Mouse (Mus musculus) cerebral cortex, adult 2 months (tissue): ENCODE data around the gene Rbfox2.

Experiments used
- WGBS: fragments of 180-500 bp; shearing (Covaris S2); methylation state at CpG from one replicate; pipeline ENCODE4 v1.1.7; 2018; 5-methylcytosine and 5-hydroxymethylcytosine counted together

Gene Rbfox2

DNA sequence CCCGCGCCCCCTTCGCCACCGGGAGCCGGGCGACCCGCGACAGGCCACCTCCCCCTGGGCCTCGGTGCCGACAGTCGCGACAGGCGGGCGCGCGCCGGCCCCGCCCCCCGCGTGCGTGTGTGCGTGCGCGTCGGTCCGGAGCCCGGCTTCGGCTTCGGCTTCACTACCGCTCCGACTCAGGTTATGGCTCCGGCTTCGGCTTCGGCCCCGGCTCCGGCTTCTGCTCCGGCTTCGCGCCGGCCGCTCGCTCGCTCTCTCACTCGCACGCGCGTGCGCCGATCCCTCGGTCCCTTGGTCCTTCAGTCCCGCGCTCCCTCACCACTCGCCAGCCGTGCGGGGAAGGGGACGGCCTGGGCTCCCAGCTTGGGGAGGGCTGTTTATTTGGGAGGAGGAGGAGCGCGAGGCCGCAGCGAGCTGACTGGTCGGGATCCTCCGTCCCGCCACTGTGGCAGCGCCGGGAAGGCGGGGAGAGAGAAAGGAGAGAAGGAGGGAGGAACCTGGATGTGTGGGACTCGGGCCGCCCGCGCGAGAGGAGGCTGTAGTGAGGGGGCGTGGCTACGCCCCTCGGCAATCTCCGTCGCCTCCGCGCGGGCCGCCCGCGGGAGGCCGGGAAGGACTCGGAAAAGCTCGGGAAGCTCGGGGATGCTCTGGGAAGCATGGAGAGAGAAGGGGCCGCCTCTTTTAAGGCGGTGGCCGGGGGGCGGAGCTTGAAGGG lies at the start of gene Rbfox2:
Gene Rbfox2, minus strand, starts transcription at position 458 of the 715 bp plus-strand sequence.
- under 1% methylated on average over 90 of the region's 90 CpGs for WGBS

DNA sequence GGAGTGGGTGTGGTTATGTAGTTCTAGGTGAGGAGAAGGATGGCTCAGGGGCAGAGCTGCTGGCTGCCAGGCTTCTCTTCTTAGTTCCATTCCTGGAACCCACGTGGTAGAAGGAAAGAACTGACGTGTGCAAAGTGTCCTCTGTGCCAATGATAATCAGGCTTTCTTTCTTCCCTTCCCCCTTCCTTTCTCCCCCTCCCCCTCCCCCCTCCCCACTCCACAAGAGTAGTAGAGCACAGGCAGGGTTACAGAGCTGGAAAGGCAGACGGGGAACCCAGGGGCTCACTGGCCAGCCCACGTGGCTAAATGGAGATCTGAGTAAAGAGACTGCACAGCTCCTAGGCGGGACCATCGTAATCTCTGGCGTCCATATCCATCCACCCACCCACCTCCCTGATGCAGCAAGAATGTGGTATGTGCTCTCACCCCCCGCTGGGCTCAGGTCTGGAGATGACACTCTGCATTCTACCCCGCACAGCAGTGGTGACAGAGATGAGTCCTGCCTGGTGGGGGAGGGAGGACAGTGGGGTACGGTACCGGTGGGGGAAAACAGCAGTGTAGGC lies 49.5 kb upstream of the Rbfox2 start:
- WGBS = 13% methylated on average over 11 of the region's 11 CpGs

DNA sequence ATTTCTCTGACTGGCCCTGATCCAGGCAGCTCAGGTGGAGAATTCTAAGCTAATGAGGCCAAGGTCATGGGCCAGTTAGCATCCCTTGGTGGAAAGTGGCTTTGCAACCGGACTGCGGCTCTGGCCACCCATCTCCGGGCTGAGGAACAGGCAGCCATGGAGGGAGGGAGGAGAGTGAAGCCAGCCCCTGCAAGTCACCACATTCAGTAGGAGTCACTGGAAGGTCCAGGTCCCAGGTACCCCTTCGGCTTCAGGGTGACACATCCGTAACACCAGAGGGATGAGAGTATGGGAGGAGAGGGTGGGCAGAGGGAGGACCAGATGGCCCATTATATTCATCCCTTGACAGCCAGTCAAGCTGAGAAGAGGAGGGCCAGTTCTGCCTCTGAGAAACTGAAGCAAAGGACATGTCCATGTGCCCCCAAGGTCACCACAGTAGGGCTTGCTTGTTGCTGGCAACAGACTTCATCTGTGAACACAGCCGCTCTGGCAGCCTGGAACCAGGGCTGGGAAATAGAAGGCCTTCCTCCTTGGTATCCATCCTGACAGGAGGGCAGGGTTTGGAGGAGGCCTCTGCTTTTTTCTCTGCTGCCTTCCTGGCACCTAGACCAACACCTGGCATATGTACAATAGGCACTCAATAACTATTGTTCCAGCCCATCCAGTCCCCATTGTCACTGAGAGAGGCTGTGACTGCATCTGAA lies 48.2 kb upstream of the Rbfox2 start:
- WGBS = 79% methylated on average over 6 of the region's 6 CpGs

DNA sequence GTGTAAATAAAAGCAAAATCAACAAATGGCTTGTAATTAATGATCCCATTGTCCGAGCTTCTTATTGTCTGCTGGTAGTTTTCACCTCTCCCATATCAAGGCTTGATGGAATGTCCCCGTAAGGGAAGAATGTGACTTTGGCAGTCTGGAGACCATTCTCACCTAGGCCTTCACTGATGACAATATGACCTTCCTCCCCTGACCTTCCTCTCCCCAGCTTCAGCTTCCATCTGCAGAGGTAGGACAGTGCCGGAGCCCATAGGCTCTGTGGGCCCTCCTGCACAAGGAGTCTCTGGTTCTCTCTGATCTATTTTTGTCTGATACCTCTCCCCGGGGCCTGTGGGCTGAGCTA lies 47.7 kb upstream of the Rbfox2 start:
- WGBS = 72% methylated on average over 4 of the region's 4 CpGs

DNA sequence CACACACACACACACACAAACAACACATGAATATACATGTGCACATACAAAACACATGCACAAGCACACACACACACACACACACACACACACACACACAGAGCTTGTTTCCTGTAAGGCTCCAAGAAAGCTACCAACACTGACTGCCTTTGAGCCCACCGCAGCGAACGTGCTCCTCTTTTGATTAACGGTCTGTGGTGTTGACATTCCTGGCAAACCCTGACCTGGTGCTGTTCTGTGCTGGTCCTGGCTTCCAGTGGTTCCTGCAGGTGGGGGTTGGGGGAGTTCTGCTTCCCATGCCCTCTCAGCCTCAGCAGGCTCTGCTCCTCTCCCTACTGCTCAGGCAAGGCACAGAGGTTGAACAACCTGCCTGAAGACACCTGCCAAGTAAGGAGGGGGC lies 47.0 kb upstream of the Rbfox2 start:
- 61% methylated on average over 4 of the region's 4 CpGs for WGBS

DNA sequence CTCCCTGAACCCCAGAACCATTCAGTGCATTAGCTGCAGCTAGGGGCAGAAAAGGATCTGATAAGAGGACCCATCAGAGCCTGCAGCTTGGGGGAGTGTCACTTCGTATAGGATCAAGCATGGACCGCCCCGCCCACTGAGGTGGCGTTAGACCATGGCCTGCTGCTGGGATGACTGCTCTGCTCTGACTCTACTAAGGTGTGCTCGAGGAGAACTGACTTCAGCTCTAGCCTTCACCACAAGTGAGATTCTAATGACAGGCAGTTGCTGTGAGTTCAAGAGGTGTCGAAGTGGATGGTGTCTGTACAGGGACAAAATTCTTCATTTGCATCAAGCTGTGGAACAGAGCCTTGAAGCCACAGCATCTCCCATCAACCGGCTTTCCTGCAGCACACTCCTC lies 46.1 kb upstream of the Rbfox2 start:
- 77% methylated on average over 7 of the region's 7 CpGs for WGBS

DNA sequence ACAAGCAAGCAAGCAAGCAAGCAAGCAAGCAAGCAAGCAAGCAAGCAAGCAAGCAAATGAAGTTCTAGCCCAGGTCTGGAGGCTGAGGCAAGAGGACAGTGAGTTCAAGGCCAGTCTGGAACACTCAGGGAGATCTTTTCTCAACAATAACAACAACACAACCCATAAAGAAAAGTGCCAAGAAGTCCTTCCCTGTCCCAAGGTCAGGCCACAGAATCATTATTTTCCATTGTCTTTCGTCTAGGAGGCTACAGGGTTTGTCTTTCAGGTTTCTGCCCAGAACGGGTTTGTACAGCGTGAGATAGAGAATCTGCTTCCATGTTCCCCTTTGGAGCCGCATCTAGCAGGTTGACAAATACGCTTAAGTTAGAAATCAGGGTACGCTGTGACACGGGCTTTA lies 43.3 kb upstream of the Rbfox2 start:
- WGBS = 97% methylated on average over 7 of the region's 7 CpGs

DNA sequence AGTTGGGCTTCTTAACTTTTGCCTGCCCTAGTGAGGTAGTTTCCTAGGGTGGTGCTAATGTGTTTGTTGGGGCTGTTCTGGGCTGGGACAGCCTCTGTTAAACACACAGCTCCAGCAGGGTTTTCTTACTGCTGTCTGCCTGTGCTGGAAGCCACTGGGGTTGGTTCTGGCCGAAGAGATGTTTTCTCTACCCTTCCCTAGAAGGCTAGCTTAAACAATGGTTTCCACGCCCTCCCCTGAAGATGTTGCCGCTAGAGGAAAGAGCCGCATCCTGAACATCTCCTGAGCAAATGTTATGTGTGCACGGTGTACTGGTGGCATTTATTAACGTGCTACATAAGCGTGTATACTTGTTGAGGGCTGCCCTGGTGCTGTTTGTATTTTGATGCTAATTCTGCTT lies 41.3 kb upstream of the Rbfox2 start:
- WGBS = 75% methylated on average over 7 of the region's 7 CpGs

DNA sequence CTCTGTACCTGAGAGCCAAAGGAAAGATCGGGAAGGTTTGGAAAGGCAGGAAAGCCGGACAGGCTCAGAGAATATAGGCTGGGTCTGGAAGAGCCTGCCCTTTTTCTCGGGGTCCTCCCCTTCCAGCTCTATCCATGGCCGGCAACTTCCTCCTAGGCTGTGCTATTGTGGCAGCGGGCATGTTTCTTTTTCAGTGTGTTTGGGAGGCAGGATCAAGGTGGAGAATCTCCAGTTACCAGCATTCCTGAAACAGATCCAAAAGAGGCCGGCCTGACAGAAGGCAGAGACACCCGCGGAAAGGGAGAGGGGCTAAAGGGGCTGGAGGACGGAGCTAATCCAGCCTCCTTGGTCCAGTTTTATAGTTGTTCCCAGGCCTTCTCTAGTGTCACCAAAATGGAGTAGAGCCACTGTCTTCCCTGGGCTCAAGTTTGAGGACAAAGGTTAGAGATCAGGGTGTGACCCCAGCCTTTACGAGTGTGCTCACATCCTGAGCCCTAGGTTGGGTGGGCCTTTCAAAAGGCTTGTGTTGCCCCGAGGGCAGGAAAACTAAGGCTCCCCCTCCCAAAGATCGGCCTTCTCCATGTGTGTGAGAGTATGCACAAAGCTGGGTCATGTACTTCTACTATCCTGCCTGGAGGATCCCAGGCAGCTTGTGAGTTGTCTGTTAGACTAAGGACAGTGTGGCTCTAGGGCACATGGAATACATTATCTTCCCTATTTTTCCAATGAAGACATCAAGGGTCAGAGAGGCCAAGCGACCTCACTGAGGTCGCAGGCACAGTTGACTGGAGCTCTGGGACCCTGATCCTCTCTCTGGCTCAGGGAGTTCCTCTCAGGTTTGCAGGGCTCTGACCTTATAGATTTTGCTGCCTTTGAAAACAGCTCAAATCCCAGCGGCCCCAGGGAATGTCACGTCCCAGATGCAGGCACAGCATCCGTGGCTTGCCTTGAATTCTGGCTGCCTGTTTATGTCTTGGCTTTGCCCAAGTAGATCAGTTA lies 37.6 kb upstream of the Rbfox2 start:
- 67% methylated on average over 17 of the region's 17 CpGs for WGBS

DNA sequence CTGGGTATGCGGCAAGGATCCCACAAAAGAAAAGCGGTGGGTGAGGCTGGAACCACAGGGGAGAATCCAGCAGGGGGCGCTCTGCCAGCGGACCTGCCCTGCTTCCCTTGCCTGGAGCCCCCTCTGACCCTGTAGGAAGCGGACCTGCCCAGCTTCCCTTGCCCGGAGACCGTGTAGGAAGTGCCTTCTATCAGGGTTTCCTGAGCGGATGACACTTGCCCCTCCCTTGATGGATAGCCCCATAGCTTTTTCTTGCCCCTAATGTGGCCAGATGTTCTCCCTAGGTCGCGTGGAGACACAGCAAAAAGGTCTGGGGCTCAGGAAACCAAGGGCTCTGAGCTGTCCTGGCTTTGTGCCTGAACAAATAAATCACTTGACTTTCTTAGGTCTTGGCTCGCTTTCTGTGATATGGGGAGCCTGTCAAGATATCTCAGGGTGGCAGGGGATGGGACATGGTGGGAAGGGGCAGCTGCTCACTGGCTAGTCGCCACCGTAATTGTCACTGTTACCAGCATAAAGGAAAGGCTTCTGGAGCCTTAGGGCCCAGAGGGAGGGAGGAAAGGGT lies 36.8 kb upstream of the Rbfox2 start:
- 29% methylated on average over 13 of the region's 13 CpGs for WGBS

DNA sequence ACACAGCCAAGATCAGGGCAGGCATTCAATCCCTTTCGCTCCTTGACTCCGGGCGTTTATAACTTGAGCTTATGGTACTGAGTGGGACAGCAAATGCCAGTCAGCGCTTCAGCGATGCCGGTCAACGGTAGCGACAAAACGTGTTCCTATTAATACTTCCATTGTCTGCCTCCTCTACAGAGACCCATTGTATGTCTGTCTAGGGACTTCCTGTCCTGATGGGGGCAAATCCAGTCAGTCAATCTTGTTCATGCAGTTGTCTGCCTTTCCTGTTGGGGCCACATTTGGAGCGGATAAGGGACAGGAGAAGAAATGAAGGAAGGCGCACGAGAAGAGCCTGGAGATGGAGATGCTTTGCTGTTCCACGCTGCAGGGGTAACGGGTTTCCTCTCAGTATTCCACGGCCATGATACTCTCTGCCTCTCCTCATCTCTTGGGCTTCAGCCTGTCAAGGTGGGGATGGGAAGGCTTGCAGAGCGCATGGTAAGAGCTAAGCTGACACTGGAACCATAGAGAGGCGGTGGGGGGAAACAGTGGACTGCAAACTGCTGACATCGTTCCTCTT lies 36.2 kb upstream of the Rbfox2 start:
- 29% methylated on average over 18 of the region's 18 CpGs for WGBS

DNA sequence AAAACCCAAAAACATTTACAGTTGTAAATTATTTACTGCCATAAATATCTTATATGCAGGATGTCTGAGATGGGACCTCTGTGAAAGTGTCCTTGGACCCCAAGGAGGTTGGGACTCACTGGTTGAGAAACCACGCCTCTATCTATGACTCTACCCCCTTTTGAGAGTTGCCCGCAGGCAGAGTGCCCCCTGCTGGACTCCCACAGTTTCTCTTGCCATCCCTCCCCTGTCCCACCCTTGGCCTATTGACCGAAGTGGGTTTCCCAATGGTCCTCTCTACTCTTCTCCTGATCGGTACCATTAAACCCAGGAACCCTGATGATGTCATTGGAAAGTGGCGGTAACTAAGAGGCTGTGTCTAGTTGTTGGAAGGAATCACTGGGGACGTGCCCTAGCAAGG lies 35.2 kb upstream of the Rbfox2 start:
- WGBS = 93% methylated on average over 6 of the region's 6 CpGs

DNA sequence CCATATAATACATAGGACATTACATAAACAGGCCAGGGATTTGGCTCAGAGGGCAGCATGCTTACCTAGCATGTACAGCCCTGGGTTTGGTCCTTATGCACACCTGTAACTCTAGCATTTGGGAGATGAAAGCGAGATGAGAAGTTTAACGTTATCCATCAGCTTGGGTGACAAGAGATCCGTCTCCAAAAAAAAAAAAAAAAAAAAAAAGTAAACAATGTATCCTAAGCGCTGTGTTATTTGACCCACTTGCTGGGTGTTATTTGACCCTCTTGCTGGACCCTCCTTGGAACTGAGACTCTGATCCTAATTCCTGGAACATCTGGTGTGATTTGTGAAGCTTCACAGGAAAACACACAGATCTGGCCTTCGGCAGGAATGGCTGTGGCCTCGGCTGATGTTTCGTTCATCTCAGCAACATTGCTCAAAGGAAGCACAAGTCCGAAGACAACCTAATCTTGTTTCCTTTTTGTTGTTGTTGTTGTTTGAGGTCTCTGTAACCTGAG lies 32.2 kb upstream of the Rbfox2 start:
- 85% methylated on average over 8 of the region's 8 CpGs for WGBS

DNA sequence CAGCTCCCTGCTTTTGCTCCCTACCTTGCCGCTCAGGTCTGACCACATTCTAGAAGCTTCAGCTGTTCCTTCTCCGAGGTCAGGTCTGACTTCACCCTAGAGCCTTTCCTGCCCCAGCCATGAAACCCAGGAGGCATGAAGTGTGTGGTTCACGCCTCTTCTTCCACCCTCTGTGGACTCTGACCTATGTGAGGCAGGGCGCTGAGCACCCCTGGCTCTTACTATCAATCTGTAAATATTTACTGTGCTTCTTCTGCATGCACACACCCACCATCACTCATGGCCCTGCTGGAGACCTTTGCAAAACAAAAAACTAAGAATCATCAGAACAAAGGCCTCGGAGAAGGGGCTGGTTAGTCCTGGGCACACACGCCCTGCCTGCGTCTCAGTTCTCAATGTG lies 31.6 kb upstream of the Rbfox2 start:
- 87% methylated on average over 7 of the region's 7 CpGs for WGBS

DNA sequence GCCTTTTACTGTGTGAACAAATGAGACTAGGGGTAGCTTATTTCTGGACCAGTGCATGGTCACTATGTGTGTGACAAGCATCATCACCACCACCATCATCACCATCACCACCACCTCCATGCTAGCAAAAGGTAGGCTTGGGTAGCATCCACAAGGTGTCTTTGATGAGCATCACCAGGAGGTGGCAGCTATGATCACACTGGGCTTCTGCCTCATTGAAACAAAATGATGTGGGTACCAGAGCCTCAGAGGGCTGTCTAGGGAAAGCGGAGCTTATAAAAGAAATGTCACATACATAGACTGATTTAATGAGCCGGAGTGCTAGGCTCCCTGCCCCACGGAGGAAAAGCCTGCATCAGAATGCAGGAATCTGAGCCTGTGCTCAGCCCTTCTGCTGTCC lies 31.1 kb upstream of the Rbfox2 start:
- WGBS = 55% methylated on average over 3 of the region's 3 CpGs

DNA sequence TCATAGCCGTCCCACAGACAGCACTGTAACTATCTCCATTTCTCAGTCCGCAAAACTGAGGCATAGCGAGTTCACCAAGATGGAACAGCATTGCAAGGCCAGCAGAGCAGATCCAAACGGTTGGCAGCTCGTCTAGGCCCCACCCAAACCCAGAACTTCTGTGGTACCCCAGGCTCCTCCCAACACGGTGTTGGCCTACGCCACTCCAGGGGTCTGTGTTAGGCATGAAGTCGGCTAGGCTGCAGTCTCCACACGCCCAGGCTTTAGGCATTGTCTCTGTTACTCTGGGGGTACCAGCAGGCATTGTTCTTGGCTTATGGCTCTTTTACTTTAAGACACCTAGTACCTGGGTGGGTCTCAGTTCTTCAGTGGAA lies 30.2 kb upstream of the Rbfox2 start:
- 45% methylated on average over 9 of the region's 9 CpGs for WGBS

DNA sequence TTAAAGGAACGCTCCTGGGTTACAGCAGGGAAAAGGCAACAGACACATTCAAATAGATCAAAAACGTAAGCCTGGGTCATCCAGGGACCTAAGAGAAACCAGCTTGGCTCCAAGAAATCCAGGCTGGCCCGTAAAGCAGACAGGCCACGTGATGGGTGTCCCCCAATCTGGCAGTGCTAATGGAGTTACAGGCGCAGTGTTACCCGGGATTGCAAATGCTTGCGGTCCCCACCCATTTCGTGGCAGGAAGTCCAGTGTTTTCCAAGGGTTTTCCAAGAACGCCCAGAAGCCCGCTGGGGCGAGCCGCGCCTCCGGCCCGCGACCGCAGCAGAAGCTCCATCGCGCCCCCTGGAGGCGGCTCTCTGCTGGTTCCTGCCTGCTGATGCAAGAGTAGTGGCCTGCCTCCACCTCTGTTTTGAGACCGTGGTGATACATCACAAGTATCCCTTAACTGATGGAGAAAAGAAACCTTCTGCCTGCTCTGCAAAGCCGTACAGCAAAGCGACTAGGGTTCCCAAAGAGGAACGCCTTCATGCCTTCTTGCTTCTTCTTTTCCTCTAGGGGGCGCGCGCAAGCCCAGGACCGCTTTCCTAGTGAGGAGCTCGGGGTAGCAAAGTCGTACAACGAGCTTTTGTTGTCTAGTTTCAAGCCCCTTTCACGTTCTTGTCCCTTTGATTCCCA lies 29.6 kb upstream of the Rbfox2 start:
- WGBS = 3% methylated on average over 32 of the region's 32 CpGs

DNA sequence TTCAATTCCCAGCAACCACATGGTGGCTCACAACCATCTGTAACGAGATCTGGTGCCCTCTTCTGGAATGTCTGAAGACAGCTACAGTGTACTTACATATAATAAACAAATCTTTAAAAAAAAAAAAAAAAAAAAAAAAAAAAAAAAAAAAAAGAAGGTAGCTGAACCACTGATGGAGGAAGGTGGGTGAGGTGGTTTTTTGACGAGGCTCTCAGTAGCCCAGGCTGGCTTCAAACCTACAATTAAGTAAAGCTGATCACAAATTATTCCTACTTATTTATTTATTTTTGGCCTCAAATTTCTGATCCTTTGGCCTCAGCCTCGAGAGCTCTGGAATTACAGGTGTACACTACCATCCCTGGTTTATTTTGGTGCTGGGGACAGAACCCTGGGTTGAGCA lies 28.4 kb upstream of the Rbfox2 start:
- WGBS = 95% methylated on average over 3 of the region's 3 CpGs

DNA sequence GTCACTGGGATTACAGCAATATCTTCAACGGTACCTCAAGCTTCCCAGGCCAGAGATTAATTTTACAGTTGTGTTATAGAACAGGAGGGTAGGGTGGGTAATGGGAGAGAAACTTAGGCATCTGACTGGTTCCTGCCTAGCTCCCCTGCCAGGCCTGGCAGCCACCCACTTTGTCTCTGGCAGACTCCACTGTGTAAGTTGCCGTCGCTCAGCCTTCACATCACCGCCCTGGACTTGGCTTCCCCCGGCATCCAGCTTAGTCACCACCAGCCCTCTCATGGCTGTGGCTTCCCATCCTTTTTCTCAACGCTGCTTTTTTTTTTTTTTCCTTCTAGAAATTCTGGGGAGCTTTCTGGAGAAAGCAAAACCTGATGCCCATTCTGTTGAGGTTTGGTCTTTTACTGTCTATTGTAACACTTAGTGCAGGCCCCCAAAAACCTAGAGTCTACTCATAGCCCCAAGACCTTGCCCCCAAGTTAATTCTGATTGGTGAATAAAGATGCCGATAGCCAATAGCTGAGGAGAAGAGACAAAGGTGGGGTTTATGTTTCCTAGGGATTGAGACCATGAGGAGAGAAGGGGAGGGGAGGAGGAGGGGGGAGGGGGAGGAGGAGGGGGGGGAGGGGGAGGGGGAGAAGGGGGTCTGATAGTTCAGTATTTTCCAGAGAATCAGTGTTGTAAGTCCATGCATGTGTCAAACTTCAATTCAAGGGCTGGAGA lies 25.6 kb upstream of the Rbfox2 start:
- WGBS = 41% methylated on average over 7 of the region's 7 CpGs

DNA sequence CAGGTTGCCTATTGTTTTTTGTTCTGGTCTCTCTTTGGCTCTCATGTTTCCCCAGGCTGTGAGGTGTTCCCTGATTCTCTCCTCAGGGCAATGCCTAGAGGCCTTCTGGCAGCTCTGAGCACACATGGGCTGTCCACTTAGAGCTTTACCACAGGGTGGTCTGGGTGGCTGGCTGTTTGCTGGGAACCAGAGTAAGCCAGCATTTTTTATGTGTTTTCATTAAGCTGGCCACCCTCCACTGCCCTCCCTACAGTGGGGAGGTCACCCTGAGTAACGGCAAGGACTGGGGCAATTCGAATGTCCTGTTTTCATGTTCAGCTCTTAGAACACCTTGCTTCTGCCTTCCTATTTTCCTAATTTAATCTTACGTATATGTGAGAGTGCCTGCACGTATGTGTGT lies 24.6 kb upstream of the Rbfox2 start:
- WGBS = 86% methylated on average over 4 of the region's 4 CpGs
